Mouse (Mus musculus) T-cell, adult 2 months (primary cell): Measurements from ENCODE around the gene Mxd1.

ENCODE experiments used
- DNase-seq: peaks from one replicate; pipeline ENCODE4 v3.0.0; 2022; ENCODE audit warnings: low spot score

The Mxd1 gene

DNA sequence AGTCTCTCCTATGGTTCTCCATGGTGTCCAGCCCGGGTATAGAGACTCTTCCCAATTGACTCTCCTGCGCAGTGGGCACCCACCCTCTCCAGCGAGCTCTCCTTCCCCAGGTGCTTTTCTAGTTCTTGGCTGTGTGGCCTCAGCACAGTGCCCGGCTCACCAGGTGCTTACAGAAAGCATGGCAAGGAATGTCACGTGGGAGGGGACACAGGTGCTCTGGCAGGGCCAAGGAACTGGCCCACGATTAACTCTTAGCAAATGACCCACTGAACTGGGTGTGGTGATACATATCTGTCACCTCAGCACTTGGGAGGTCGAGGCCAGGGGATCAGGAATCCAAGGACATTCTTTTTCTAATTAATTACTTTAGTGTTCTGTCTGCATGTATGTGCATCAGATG lies 22.8 kb downstream of the Mxd1 start:
- DNase-seq = no peak

DNA sequence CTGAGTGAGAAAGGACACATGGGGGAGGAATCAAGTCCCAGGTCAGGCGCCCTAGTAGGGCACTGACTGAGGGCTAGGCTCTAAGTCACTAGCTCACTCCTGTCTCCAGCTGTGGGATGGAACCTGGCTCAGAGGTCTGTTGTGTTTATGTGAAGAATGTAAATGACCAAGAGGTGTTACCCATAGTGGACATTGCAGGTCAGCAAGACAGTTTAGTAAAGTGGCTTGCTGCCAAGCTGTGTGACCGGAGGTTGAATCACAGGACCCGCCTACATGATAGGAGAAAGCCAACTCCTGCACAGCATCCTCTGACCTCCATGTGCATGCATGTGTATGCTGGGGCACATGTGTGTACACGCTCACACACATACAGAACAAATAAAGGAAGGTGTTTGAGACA lies 23.4 kb downstream of the Mxd1 start:
- no peak for DNase-seq

DNA sequence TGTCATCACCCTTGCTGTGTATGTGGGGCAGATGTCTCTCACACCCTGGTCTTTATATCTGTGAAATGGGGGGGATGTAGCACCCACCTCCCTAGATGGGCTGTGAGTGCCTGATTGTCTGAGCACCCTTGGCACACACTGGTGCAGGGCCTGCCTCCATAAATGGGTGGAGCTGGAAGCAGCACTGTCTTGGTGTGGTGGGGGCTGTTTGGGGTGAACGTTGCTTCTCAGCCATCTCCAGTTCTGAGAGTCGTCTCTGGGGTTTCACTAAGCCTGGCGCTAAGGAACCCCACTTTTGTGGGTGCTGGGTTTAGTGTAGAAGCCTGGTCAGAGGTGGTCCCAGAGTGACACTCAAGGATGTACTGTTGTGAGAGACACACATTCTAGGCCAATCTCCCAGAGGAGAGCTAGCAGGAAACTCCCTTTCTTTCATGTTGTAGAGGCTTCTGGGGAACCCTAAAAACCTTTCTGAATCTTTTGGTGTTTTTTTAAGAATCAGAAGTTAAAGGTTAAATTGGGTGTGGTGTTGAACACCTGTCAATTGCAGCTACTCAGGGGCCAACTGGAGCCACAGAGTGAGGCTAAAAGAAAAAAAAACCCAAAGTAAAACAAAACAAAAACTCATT lies 24.1 kb downstream of the Mxd1 start:
- DNase-seq = no peak

DNA sequence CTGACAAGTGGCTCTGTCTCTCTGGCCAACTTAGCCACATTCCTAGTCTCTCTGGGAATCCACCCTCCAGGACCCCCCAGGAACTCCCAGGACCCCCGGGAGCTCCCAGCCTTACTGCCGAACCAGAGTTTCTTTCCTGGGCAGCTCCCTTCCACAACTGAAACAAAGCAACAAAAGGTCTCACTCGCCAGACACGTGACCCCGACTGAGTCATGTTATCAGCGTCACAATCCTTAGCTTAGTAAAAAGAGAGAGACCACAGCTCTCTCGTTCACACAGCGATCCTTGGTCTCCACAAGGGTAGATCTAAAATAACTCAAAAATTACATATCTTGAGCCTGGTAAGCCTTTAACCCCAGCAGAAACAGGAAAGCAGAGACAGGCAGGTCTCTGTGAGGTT lies 27.2 kb downstream of the Mxd1 start:
- DNase-seq = no peak

DNA sequence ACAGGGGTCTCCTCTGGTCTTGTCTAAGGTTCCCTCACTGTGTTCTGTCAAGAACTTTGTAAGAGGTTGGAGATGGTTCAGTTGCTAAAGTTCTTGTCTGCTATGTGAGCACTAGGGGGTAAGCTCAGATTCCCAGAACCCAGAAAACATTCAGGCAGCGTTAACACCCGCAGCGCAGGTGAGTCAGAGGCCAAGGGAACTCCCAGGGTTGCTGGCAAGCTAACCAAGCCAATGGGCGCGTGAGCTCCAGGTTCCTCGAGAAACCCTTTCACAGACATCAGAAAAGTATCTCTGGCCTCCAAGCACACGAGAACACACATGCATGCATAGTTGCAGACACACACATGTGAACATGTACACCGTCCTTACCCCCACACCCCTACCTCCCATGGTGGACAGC lies 28.2 kb downstream of the Mxd1 start:
- DNase-seq = no peak

DNA sequence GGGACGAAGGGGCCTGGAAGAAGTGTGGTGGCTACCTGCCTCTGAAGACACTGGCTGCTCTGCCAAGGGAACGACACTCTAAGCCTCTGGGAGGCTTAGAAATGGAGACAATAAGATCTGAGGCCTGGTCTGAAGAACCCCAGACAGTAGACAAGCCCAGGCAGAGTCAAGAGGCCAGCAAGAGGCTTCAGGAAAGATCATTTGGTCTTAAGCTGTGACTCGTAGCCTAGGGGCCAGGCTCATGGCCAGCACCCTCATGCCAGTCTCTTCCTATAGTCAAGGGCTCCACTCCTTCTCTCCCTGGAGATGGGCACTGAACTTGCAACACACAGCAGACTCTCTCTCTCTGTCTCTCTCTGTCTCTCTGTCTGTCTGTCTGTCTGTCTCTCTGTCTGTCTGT lies 28.8 kb downstream of the Mxd1 start:
- DNase-seq = no peak

DNA sequence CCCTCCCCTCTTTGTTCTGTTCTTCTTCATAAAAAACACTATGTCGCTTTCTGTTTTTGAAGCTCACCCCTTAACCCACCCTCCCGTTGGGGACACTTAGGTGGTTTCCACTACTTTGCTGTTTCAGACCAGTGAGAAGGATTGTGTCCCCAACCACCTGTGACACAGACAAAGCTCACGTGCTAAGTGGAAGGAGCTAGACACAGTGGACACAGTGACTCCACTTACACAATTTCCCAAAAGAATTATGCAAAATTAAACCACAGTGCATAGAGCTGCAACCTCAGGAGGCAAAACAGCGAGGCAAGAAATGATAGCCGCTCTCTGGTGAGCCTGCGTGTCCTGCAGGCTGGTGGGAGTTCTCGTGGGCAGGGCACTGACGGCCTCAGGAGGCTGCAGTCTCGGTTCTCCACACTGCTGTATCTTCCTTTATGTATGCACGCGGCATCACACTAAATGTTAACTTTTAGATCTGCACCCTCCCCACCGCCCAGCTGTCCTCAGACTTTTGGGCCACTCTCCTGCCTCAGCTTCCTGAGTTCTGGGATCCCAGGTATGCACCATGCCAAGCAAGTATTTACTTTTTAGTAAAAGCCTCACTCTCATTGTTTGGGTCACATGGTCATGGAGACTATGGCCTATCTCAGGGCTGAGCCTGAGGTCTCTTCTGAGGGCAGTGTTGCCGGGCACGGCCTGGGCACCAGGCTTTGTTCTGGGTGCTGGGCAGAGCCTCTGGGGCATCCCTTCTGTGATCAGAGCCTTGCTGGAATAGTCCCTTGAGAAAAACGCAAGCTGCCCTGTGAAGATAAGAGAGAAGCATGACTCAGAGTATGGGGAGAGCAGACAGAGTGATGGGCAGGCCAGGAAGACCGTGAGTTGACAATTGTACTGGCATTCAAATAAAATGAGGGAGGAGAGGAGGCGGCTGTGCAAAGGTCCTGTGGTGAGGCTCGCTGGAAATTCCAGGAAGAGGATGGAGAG lies 29.5 kb downstream of the Mxd1 start:
- DNase-seq = no peak

DNA sequence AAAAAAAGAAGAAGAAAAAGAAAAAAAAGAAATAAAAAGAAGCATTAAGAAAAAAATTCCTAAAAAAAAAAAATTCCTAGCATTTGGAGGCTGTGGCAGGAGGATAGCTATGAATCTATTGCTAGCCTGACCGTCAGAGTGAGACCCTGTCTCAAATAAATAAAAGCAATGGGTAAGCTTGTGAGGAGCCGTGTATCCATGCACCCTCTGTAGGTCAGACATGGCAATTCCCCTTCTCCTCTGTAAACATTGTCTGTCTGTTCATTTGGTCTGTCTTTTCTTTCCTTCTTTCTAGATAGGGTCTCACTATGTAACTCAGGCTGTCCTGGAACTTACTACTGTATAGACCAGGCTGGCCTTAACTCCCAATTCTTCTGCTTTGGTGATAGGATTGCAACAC lies 30.5 kb downstream of the Mxd1 start:
- DNase-seq = no peak

DNA sequence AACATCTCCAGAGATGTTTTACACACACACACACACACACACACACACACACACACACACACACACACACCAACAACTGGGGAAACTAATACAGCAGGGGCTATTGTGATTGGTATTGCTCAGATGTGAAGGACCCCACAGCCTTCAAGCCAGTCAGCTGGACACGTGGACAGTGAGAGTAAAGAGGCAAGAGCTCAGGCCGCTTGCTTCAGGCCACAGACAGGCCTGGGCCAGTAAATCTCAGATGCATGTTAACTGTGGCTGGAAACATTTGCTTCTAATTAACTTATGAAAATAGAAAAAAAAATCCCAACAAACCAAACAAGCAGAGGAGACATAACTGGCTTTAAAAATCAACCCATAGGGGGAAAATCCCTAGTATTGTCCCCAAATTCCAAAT lies 31.1 kb downstream of the Mxd1 start:
- DNase-seq = no peak

DNA sequence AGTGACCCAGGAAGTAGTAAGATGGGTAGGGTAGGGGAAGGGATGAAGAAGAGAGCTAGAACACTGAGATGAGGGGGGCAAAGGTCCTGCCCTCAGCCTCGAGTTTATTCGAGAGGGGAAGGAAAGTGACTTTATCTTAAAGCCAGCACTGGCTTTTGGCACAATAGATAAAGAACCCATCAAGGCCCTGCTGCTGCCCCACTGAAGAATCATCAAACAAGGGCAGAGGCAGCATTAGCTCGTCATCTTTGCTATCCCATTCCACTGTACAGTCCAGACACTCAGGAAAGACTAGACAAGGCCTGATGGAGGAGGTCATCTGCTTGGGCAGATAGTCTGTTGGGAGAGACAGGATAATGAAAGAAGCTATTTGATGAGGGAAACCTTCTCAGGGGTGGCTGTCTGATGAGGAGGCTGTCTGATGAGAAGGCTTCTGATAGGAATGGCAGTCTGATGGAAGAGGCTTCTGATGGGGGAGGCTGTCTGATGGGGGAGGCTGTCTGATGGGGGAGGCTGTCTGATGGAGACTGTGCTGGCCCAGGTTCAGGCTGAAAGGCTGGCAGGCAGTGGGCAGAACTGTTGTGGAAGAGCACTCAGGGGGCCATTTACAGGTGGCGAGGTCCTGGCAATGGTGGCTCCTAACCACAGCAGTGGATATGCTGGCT lies 31.7 kb downstream of the Mxd1 start:
- no peak for DNase-seq

DNA sequence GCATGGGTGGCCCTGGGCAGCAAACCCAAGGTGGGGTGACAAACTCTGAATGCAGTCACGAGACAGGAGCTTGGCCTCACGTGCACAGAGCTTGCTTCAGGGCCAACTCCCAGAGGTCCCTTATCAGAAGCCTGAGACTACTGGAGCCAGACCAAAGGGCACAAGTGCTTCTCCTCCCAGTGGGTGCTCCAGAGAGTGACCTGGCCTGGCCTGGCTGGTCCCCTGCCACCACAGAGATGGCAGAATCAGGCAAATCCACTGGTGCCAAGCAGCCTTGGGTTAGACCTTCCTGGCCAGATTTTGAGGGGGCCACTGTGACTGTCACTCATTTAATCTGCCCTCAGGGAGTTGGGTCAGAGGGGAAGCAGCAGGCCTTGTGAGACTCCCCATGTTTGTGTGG lies 32.5 kb downstream of the Mxd1 start:
- DNase-seq = no peak

DNA sequence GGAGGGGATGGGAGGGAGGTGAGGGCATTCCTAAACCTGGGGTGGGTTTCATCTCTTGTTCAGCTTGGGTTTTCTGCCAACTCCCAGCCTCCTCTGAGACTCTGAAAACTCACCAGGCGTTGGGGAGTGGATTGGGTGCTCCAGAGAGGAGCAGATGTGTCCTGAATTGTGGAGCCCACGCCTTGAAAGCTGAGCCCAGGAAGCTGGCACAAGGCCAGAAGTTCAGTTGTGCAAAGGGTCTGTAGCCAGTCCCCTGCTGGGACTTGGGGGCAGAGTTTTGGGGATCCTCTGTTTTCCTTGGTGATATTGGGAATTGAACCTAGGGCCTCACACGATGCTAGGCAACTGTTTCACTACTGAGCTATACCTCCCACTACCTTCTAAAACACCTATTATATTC lies 38.8 kb downstream of the Mxd1 start:
- no peak for DNase-seq

DNA sequence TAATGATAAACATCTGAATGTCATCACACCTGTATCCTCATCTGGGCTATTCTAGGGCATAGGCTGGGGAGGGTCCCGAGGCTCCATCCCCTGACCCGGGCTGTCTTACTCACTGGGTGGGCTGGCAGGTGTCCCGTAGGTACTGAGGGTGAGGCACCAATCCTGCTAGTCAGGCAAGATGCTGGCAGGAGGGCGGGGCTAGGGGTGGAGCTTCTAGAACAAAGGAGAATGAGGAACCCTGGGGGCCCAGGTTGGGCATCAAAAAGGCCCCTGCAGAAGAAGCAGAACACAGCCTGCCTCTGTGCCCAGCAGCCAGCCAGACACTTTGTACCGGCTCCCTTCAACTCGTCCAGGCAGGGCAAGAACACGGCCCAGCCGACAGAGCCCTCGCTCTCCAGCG lies 41.0 kb downstream of the Mxd1 start, which contains the start of gene Asprv1:
Gene Asprv1, plus strand, starts transcription at position 219 of the 400 bp plus-strand sequence.
- no peak for DNase-seq

DNA sequence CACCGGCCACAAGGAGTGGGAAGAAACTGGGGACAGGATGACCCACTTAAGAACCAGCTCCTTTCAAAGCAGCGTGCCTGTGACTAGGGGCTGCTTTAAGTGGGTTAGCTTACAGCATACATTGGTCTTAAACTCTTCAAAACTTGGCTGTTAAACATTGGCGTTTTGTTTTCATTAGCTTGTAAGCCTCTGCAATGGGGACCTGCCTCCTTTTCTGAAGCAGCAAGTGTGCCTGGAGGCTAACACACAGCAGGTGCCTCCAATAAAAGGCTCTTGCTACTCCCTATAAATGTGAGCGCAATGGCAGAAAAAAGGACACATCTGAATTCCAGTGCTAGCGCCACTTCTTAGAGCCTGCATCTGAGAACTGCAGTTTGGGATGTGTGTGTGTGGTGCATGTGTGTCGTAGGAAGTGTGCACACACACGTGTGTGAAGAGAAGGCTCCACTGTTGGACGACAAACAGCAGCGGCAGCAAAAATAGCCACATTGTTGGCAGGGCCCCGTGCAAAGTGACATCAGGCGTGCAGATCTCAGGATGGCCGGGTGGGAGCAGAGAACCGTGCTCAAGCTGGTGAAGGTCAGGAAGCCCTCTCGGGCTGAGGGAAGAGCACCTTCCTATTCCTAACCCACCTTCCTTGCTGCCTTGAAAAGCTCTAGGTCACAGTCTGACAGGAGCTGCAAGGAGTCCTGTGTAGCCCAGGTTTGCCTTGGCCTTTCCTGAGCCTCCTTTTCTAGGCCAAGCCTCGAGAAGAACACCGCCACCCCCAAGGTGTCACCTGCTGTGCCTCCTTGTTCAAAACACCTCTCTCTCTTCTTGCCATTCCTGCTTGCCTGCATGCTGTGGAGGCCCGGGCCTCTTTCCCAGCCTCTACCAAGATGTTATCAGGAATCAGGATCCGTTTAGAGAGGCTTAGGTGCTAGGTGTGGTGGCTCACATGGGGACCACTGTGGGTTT lies 44.6 kb downstream of the Mxd1 start:
- DNase-seq = no peak

DNA sequence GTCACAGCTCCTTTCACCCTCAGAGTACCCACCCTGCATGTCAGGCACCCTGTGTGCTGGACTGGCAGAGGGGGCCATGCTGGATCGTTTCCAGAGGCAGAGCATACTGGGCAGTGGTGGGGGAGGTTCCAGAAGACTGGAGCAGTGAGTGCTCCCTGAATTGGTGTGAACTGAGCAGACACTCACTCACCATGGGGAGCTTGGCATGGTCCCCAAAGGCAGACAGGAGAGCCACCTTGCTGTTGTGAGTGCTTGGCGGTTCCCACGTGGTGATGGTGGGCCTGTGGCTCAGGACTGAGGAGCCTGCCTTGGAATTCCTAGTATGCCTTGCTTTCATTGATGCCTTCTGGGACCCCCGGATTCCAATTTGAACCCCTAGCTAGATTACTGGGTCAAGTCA lies 45.8 kb downstream of the Mxd1 start:
- DNase-seq = no peak

DNA sequence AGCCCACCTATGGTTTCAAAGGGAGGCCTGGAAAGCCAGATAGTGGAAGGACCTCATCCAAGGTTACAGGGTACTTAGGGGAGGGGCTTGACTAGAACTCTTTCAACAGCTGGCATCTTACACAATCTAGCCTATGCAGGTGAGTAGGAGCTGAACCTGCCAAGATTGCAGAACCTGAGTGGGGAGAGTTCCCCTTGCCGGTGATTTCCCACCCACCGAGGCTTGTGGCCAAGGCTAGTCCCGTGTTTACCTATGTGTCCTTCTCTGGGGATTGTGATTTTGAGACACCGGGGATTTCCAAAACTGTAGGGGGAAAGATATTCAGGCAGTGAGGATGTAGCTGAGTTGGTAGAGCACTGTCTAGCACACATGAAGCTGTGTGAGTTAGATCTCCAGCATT lies 53.7 kb downstream of the Mxd1 start:
- no peak for DNase-seq

DNA sequence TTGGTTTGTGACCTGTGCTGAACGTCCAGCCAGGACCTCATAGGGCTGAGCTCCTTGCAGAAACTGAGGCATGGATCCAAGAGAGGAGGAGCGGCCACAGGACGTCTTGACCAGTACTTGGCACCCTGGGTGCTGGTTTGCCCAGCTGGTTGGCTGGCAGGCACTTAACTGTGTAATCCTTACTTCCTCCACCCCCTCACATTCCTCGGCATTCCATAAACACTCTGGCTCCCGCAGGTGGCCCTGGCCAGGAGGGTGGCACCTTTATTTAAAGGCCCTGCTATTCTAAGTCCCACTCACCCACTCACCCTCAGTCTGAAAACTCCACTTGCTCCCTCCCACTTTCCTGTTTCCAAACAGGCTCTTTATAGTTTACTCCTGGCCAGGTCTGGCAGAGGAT lies 58.2 kb downstream of the Mxd1 start:
- DNase-seq = no peak

DNA sequence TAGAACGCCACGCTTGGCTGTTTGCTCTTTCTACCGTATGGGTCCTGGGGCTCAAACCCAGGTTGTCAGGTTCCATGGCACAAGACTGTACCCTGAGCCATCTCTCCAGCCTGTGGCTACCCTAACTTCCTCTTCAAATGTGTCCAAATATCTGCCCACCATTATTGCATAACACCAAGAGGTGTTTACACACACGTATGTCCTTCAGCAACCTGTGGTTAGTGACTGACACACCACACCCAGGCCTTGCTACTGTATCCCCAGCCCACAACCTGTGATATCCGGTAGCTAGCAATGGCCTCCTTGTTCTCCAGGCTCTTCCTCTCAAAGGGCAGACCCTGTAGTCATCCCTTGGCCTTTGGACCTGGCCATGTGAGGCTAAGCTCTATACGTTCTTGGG lies 59.7 kb downstream of the Mxd1 start:
- no peak for DNase-seq

DNA sequence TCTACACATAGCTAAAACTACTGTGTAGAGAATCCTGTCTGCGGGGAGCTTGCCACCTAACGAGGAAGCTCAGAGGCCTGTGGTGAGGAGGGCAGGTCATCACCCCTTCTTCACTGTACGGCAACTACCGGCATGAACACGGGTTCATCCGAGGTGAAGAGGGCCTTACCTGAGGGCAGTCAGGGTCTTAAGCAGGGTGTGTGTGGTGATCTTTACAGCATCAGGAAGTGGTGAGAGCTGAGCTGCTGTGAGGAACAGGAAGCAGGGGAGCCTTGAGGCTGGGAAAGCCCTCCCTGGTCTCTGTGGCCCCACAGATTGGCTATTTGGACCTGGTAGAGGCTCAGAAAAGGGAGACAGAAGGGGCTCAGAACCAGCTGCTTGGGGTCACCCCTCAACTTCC lies 61.5 kb downstream of the Mxd1 start:
- peak; percentile 77 for DNase-seq

DNA sequence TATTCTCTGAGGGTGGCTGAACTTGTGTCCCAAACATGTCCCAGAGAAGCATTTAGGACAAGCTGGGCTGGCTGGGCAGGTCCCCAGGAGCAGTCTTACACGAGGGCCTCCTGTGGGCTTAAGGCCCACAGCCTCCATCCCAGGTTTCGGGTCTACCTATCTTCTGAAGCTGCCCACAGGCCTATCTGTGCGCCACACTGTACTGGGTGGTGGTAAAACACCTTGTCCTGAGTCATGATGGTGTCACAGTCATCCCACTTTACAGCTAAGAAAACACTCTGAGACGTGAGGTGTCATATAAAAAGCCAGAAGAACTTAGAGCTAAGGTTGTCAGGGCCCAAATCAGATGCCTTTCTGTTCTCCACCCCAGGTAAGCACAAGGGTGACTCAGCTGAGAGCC lies 62.7 kb downstream of the Mxd1 start:
- DNase-seq = no peak

DNA sequence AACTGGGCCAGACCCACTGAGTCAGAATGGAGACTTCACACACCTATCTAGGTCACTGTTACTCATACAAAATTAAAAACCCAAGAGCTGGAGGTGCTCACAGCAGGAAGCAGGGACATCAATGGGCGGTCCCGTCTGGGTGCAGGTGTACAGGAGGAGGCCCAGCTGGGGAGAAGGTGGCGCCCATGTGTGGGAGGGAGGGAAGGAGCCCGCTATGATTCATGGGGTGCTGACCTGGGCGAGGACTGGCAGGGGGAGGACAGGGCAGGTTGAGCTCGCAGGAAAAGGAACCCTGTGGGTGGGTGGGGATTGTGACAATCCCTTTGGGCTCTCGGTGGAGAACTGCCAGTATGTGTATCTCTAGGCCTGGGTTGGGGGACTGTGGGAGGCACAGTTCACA lies 63.7 kb downstream of the Mxd1 start:
- peak; percentile 23 for DNase-seq

DNA sequence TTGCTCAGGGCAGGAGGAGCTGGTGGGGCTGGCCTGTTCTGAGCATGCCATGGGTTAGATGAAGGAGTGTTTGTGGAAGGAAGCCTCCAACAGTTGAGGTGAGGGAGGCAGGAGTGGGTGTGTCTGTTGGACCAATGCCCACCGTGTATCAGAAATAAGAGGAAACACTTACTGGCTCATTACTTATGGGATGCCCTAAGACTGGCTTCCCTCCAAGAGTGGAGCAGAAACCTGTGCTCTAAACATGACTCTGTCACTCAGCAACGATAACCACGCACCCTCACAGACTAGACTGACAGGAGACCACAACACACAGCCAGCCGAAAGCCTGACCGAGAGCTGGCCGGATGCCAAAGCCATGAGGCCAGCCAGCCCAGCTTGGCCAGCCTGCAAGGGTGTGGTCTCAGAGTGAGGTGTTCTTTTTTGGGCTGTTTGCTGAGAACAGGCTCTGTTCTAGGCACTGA lies 69.0 kb downstream of the Mxd1 start:
- peak; percentile 63 for DNase-seq
